Mouse (Mus musculus): Measurements from ENCODE around the gene Nrn1. TPM values are rescaled to one million over a fixed set of nuclear protein-coding genes. Genes with fewer than 3 reads are reported as not detected.

Nrn1 gene
- 1.9 and 2.1 TPM in 2 replicates for polyA plus RNA-seq (2015; fragmentation: Nextera tagmentation; extraction: Ambion mirVana)

DNA sequence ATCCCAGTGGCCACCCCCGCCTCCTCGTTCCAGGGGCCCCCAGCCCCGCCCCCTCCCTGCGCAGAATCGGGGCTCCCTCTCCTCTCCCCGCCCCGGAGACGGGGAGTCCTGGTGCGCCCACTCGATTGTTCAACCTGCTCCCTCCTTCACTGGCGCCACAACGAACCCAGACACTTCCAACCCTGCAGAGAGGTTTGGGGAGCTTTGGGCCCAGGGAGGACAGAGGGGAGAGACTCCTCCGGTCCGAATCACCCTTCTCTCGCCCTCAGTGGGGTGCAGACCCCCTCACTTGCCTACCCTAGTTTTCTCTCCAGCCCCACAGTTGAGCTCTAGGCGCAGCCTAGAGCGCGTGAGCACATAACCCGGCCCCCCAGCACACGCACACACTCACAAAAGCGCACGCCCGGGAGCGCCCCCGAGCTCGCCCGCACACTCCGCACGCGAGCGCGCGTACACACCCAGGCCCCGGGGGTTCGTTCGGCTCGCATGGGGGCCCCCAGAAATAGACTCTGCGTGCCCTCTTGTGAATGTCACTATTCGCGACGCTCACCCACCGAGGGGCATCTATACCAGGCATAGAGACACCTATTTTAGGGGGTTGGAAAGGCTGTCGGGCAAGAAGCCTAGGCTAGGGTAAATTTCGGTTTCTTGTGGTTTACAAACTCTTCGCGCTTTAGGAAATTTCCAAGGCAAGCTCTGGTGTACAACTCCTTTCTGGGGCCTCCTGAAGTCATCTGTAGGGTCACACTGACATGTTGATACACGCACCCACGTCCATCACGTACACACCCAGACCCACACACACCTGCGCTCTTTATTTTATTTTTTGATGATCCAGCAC lies at the start of gene Nrn1:
TSS of gene Nrn1 (minus strand) at position 401 of the 841 bp plus-strand sequence.
- WGBS: 1% methylated on average over 50 of the region's 50 CpGs
- peak within 1 kb of the TSS; percentile 90 for H3K4me2 ChIP-seq
- H3K36me3 ChIP-seq: no peaks in the 10 kb centered on the region
- ATAC-seq (replicated peaks; ENCODE audit: low FRiP score): no peak
- H3K27ac ChIP-seq: no peak within 1 kb of the TSS
- peaks cover 37% of the 10 kb centered on the region for H3K4me1 ChIP-seq
- no peak within 1 kb of the TSS for H3K9ac ChIP-seq
- H3K27me3 ChIP-seq: peaks cover 83% of the 10 kb centered on the region
- H3K9me3 ChIP-seq (replicated peaks): no peaks in the 10 kb centered on the region
- peak within 1 kb of the TSS; percentile 49 for H3K4me3 ChIP-seq (replicated peaks)

DNA sequence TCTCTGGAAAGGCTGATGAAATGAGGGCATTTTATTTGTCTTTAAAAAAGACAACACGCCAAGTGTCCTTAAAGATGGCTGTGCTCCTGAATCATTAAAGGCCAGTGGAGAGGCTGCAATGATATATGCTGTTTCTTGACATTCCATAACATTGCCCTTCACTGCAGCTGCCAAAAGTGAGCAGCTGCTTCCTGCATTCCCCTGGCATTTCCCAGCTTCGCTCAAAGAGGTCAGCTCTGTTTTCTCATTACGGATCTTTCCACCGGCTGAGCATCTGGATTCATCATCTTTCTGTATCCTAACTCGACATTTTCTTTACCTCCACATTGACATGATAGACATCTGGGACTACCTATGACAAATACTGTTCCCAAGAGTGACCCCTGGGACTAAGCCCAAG lies 44.7 kb upstream of the Nrn1 start:
- ATAC-seq (replicated peaks; ENCODE audit: low FRiP score): no peak
- WGBS: 52% methylated on average over 5 of the region's 5 CpGs
- H3K4me3 ChIP-seq (replicated peaks): no peak overlapping the region
- H3K36me3 ChIP-seq: no peaks in the 10 kb centered on the region
- H3K27me3 ChIP-seq: no peaks in the 10 kb centered on the region
- H3K9ac ChIP-seq: no peak overlapping the region
- no peak overlapping the region for H3K27ac ChIP-seq
- no peaks in the 10 kb centered on the region for H3K4me1 ChIP-seq
- no peak overlapping the region for H3K4me2 ChIP-seq
- H3K9me3 ChIP-seq (replicated peaks): no peaks in the 10 kb centered on the region

- Histone ChIP-seq H3K36me3 (no peaks in the 10 kb centered on the region), H3K9me3 (replicated peaks) (no peaks in the 10 kb centered on the region), H3K27ac (no peak overlapping the region), H3K9ac (no peak overlapping the region), H3K4me2 (no peak overlapping the region), H3K27me3 (no peaks in the 10 kb centered on the region), H3K4me1 (no peaks in the 10 kb centered on the region), H3K4me3 (replicated peaks) (no peak overlapping the region)
- ATAC-seq (replicated peaks; ENCODE audit: low FRiP score): no peak
- 60% methylated on average over 2 of the region's 2 CpGs for WGBS
Measured at GRCm38 (mm10) chr13:36766801-36767200, 31.9 kb upstream of the Nrn1 start.

GRCm38 (mm10) chr13:36751861-36752260 lies 16.9 kb upstream of the Nrn1 start:
- no peaks in the 10 kb centered on the region for H3K27me3 ChIP-seq
- H3K27ac ChIP-seq: no peak overlapping the region
- no peaks in the 10 kb centered on the region for H3K36me3 ChIP-seq
- no peak overlapping the region for H3K4me3 ChIP-seq (replicated peaks)
- no peaks in the 10 kb centered on the region for H3K9me3 ChIP-seq (replicated peaks)
- no peak overlapping the region for H3K4me2 ChIP-seq
- no peaks in the 10 kb centered on the region for H3K4me1 ChIP-seq
- ATAC-seq (replicated peaks; ENCODE audit: low FRiP score): no peak
- WGBS: 81% methylated on average over 3 of the region's 3 CpGs
- no peak overlapping the region for H3K9ac ChIP-seq

GRCm38 (mm10) chr13:36750056-36750455 lies 15.1 kb upstream of the Nrn1 start:
- Histone ChIP-seq H3K36me3 (no peaks in the 10 kb centered on the region), H3K4me1 (no peaks in the 10 kb centered on the region), H3K4me2 (no peak overlapping the region), H3K27me3 (no peaks in the 10 kb centered on the region), H3K9me3 (replicated peaks) (no peaks in the 10 kb centered on the region), H3K4me3 (replicated peaks) (no peak overlapping the region), H3K9ac (no peak overlapping the region), H3K27ac (no peak overlapping the region)
- ATAC-seq (replicated peaks; ENCODE audit: low FRiP score): no peak
- WGBS: 55% methylated on average over 2 of the region's 2 CpGs

DNA sequence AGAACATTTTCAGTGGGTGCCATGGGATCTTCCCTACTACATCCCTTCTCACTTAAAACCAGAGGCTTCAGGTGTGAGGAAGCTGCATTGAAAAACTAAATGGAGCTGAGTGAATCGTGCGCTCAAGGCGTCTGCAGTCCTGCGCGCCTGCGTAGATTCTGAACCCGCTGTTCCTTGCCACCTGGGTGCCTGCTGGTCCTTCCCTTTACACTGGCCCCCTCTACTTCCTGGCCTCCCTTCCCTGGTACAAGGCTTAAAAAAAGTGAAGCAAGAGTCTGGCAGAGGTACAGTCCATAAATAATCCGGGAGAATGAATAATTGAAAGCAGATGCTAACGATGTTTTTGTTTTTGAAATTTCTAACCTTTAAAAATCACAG lies 1.7 kb upstream of the Nrn1 start:
- peak overlapping the region; percentile 90 for H3K4me2 ChIP-seq
- H3K9ac ChIP-seq: 0 out of 2 replicates have a peak overlapping the region, but pooled peaks have one; percentile 26
- WGBS: 6% methylated on average over 9 of the region's 9 CpGs
- H3K4me1 ChIP-seq: peaks cover 30% of the 10 kb centered on the region
- H3K36me3 ChIP-seq: no peaks in the 10 kb centered on the region
- H3K9me3 ChIP-seq (replicated peaks): no peaks in the 10 kb centered on the region
- H3K27ac ChIP-seq: no peak overlapping the region
- H3K27me3 ChIP-seq: peaks cover 66% of the 10 kb centered on the region
- peak; percentile 40 for ATAC-seq (replicated peaks; ENCODE audit: low FRiP score)
- peak overlapping the region; percentile 49 for H3K4me3 ChIP-seq (replicated peaks)

DNA sequence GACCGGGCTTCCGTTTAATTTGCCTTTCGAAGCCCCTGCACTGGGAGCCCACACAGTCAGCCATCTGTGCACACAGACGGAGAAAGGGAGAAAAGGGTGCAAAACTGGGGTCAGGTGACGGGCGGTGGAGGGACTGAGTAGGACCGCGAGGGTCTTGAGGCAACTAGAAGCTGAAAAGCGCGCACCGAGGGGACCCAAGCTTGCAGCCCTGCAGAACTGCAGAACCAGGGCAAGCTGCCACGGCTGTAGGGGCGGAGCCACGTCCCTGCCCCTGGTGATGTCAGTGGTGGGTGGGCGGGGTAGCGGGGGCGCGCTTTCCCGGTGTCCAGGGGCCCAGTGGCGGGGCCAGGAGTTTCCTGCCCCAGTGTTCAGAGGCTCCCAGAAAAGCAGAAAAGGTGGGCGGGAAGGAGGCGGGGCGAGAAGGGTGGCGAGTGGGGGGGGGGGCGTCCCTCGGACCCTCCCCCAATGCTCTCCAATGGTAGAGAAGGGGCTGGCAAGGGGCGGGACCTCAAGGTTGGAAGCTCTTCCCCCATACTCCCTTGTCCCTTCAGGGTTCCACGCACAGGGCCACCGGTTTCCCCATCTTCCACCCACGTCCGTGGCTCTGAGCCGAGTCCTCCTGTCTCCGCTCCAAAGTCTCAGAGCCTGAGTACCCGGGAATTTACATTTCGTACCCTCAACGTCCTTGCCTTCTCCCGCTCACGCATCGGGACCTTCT lies 1.1 kb upstream of the Nrn1 start:
- H3K9ac ChIP-seq: 0 out of 2 replicates have a peak overlapping the region, but pooled peaks have one; percentile 26

DNA sequence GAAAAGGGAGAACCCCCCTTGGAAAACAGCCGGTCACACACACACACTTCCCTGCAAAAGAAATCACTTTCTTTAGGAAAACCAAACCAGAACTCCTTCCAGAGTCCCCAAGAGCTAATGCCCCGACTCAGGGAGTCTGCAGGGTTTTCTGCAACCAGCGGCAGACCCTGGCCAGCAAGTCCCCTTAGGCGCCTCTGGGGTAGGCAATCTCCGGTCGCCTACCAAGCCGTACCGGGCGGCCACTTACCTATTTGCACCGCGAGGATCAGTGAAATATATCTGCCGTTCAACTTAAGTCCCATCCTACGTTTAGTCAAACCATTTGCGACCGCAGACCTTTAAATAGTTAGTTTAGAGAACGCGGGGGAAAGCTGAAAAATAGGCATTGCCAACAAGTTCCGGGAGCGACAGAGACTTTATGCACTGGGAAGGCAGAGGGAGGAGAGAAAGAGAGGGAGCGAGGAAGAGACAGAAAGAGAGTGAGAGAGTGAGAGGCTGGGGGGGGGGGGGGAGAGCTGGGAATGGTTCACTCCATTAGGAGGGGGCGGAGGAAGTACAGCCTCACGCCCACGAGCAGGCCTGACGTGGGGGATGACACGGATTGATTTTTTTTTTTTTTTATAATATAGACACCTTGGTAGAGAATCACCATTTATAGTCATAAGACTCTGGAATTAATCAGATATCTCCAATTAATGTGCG lies 791 bp downstream of the Nrn1 start:
- peaks cover 37% of the 10 kb centered on the region for H3K4me1 ChIP-seq
- H3K36me3 ChIP-seq: no peaks in the 10 kb centered on the region
- no peak for ATAC-seq (replicated peaks; ENCODE audit: low FRiP score)
- no peak overlapping the region for H3K4me3 ChIP-seq (replicated peaks)
- H3K27me3 ChIP-seq: peaks cover 91% of the 10 kb centered on the region
- H3K27ac ChIP-seq: no peak overlapping the region
- no peak overlapping the region for H3K9ac ChIP-seq
- peak overlapping the region; percentile 90; the same call in 1 of the 2 replicates for H3K4me2 ChIP-seq
- no peaks in the 10 kb centered on the region for H3K9me3 ChIP-seq (replicated peaks)
- 1% methylated on average over 26 of the region's 26 CpGs for WGBS

More for the DNA sequence above, 1.1 kb upstream of the Nrn1 start:
- no peaks in the 10 kb centered on the region for H3K9me3 ChIP-seq (replicated peaks)
- no peak overlapping the region for H3K27ac ChIP-seq
- WGBS: under 1% methylated on average over 36 of the region's 39 CpGs
- H3K4me1 ChIP-seq: peaks cover 35% of the 10 kb centered on the region
- peak; percentile 93 for ATAC-seq (replicated peaks; ENCODE audit: low FRiP score)
- peak overlapping the region; percentile 49 for H3K4me3 ChIP-seq (replicated peaks)
- H3K4me2 ChIP-seq: peak overlapping the region; percentile 90
- peaks cover 71% of the 10 kb centered on the region for H3K27me3 ChIP-seq
- no peaks in the 10 kb centered on the region for H3K36me3 ChIP-seq

GRCm38 (mm10) chr13:36733566-36733965 lies 1.4 kb downstream of the Nrn1 start:
- no peak overlapping the region for H3K27ac ChIP-seq
- no peak overlapping the region for H3K9ac ChIP-seq
- H3K9me3 ChIP-seq (replicated peaks): no peaks in the 10 kb centered on the region
- no peaks in the 10 kb centered on the region for H3K36me3 ChIP-seq
- under 1% methylated on average over 10 of the region's 10 CpGs for WGBS
- no peak overlapping the region for H3K4me2 ChIP-seq
- peaks cover 37% of the 10 kb centered on the region for H3K4me1 ChIP-seq
- H3K27me3 ChIP-seq: peaks cover 96% of the 10 kb centered on the region
- no peak for ATAC-seq (replicated peaks; ENCODE audit: low FRiP score)
- H3K4me3 ChIP-seq (replicated peaks): no peak overlapping the region

DNA sequence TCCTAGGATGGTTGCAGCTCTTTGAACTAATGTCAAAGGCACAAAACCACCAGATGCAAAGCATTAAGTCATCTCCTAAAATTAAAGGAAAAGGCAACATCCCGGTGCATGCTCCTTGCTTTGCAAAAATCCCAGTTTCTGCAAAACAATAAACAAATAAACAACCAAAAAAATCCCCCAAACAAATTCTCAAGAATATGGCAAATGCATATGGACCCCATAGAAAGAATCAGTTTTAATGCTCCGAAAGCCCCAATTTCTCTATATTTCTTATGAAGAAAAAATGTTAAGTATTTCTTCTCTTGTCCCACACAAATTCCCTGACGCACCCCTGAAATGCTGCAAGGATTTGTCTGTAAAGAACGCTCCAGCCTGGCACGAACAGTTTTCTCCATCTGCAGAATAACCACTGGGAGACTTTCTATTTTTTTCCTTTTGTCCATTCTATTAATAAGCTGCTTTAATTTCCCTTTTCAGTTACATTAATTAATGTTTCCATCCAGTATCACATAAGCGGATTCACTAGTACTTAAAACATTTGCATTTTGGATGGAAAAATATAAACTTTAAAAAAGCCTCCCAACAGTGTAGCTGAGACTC lies 1.9 kb downstream of the Nrn1 start:
- no peak overlapping the region for H3K4me3 ChIP-seq (replicated peaks)
- no peak overlapping the region for H3K9ac ChIP-seq
- H3K4me2 ChIP-seq: no peak overlapping the region
- H3K27me3 ChIP-seq: peaks cover 100% of the 10 kb centered on the region
- no peak for ATAC-seq (replicated peaks; ENCODE audit: low FRiP score)
- H3K36me3 ChIP-seq: no peaks in the 10 kb centered on the region
- 7% methylated on average over 6 of the region's 6 CpGs for WGBS
- H3K27ac ChIP-seq: no peak overlapping the region
- H3K9me3 ChIP-seq (replicated peaks): no peaks in the 10 kb centered on the region
- H3K4me1 ChIP-seq: peaks cover 37% of the 10 kb centered on the region

DNA sequence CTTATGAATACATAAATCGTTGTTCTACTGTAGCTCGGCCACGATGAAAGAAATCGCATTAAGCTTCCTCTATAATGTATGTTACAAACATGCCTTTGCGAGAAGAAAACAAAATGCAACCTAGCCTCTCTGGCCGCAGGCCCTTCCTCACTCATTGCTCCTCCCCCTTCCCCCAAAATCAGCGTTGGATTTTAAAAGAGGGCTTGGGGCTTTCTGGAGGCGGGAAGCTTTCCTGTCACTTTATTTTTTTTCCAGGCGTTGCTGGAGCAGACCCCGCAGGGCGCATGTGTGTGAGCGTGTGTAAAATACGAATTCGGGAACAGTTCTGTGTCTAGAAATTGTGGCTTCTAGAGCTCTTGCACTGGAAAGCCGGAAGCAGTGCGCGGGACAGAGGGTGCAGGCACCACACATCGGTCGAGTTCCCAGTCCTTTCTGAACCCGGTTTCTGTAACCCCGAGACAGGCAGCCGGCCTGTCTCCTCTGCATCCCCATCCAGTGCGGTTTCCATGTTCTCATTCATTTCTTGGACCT lies 2.9 kb downstream of the Nrn1 start:
- 0% methylated on average over 23 of the region's 23 CpGs for WGBS

More for the DNA sequence above, 2.9 kb downstream of the Nrn1 start:
- Histone ChIP-seq H3K4me2 (peak overlapping the region; percentile 50), H3K4me1 (peaks cover 42% of the 10 kb centered on the region), H3K9ac (no peak overlapping the region), H3K9me3 (replicated peaks) (no peaks in the 10 kb centered on the region), H3K27ac (no peak overlapping the region), H3K27me3 (peaks cover 99% of the 10 kb centered on the region), H3K36me3 (no peaks in the 10 kb centered on the region), H3K4me3 (replicated peaks) (peak overlapping the region; percentile 37)
- no peak for ATAC-seq (replicated peaks; ENCODE audit: low FRiP score)

All from kidney, embryonic 15.5 days (tissue).